Mouse (Mus musculus) MEL (cell line): Measurements from ENCODE around the gene Rab11fip4. TPM values are rescaled to one million over a fixed set of nuclear protein-coding genes. Genes with fewer than 3 reads are reported as not detected.

Experiments
- DNase-seq: peaks from one replicate; pipeline ENCODE4 v3.0.0; 2011; ENCODE audit warnings: low read depth, low spot score
- H3K27ac ChIP-seq: 2 replicates; pipeline ENCODE4 v1.5.1; 2012; ENCODE audit warnings: low read depth, mild to moderate bottlenecking, control low read depth, low read length, moderate library complexity; ENCODE audit not compliant: control insufficient read depth
- H3K27me3 ChIP-seq, 2 experiments: fragments of 150-350 bp in 1 of 2; sonication (generic) in 1 of 2; 2 replicates each; pipeline ENCODE4 v1.6.1; 2012; ENCODE audit warnings: low read length in 2 of 2, mild to moderate bottlenecking in 2 of 2, improper control_type of control experiment in 1 of 2, moderate library complexity in 1 of 2; ENCODE audit not compliant: insufficient read depth in 2 of 2, control insufficient read depth in 1 of 2
- H3K36me3 ChIP-seq, 2 experiments: 2 replicates each; pipeline ENCODE4 v1.6.1; 2012 to 2014; ENCODE audit warnings: low read length in 2 of 2, improper control_type of control experiment in 1 of 2, inconsistent platforms in 1 of 2, mild to moderate bottlenecking in 1 of 2; ENCODE audit not compliant: insufficient read depth in 2 of 2, control insufficient read depth in 1 of 2
- H3K4me1 ChIP-seq, 2 experiments: fragments of 150-350 bp in 1 of 2; sonication (generic) in 1 of 2; 2 replicates each; pipeline ENCODE4 v1.6.1; 2012; ENCODE audit warnings: low read length in 2 of 2, improper control_type of control experiment in 1 of 2, mild to moderate bottlenecking in 1 of 2; ENCODE audit not compliant: insufficient read depth in 2 of 2, control insufficient read depth in 1 of 2
- H3K4me3 ChIP-seq, 2 experiments: fragments of 150-350 bp in 1 of 2; sonication (generic) in 1 of 2; 2 replicates each; pipeline ENCODE4 v1.5.1; 2012; ENCODE audit warnings: low read depth in 2 of 2, low read length in 2 of 2, mild to moderate bottlenecking in 2 of 2, moderate library complexity in 2 of 2, control low read depth in 1 of 2, improper control_type of control experiment in 1 of 2; ENCODE audit not compliant: control insufficient read depth in 1 of 2, insufficient read depth in 1 of 2
- H3K79me2 ChIP-seq: 2 replicates; pipeline ENCODE4 v1.6.1; 2012; ENCODE audit warnings: mild to moderate bottlenecking, low read length, moderate library complexity; ENCODE audit not compliant: control insufficient read depth, poor library complexity, insufficient read depth
- H3K9ac ChIP-seq: 2 replicates; pipeline ENCODE4 v1.6.1; 2012; ENCODE audit warnings: low read depth, mild to moderate bottlenecking, control low read depth, low read length, moderate library complexity; ENCODE audit not compliant: control insufficient read depth, poor library complexity, severe bottlenecking
- H3K9me3 ChIP-seq: fragments of 150-350 bp; sonication (generic); replicated peaks from 2 replicates; pipeline ENCODE4 v1.6.1; 2012; ENCODE audit warnings: mild to moderate bottlenecking, low read length, improper control_type of control experiment, moderate library complexity; ENCODE audit not compliant: insufficient read depth
- BHLHE40 ChIP-seq: IDR thresholded peaks from 2 replicates; pipeline ENCODE4 v1.6.1; 2012; ENCODE audit warnings: low read depth, mild to moderate bottlenecking, inconsistent platforms, low read length, improper control_type of control experiment, borderline replicate concordance
- CHD1 ChIP-seq: IDR thresholded peaks from 2 replicates; pipeline ENCODE4 v1.6.1; 2012; ENCODE audit warnings: low read depth, mild to moderate bottlenecking, inconsistent platforms, low read length, improper control_type of control experiment
- CHD2 ChIP-seq: IDR thresholded peaks from 2 replicates; pipeline ENCODE4 v1.6.1; 2011; ENCODE audit warnings: low read length, improper control_type of control experiment
- CTCF ChIP-seq, 3 experiments: IDR thresholded peaks in 2 of 3; conservative IDR thresholded peaks in 1 of 3; 2 replicates each; pipeline ENCODE4 v1.5.1; 2011 to 2012; ENCODE audit warnings: low read length in 3 of 3, low read depth in 2 of 3, mild to moderate bottlenecking in 2 of 3, improper control_type of control experiment in 1 of 3, inconsistent platforms in 1 of 3, mixed read lengths in 1 of 3, moderate library complexity in 1 of 3; ENCODE audit not compliant: control insufficient read depth in 1 of 3, insufficient read depth in 1 of 3, poor library complexity in 1 of 3, severe bottlenecking in 1 of 3
- EP300 ChIP-seq, 2 experiments: IDR thresholded peaks; 2 replicates each; pipeline ENCODE4 v1.6.1; 2011; ENCODE audit warnings: improper control_type of control experiment in 2 of 2, low read length in 2 of 2, low read depth in 1 of 2, mild to moderate bottlenecking in 1 of 2
- GABPA ChIP-seq: IDR thresholded peaks from 2 replicates; pipeline ENCODE4 v1.6.1; 2012; ENCODE audit warnings: low read depth, mild to moderate bottlenecking, inconsistent platforms, low read length, improper control_type of control experiment, moderate library complexity
- GATA1 ChIP-seq: IDR thresholded peaks from 2 replicates; pipeline ENCODE4 v1.6.1; 2011; ENCODE audit warnings: low read depth, low read length, improper control_type of control experiment
- HCFC1 ChIP-seq: IDR thresholded peaks from 2 replicates; pipeline ENCODE4 v1.6.1; 2012; ENCODE audit warnings: low read depth, mild to moderate bottlenecking, inconsistent platforms, low read length, improper control_type of control experiment, moderate library complexity
- JUND ChIP-seq: IDR thresholded peaks from 2 replicates; pipeline ENCODE4 v1.6.1; 2011; ENCODE audit warnings: low read depth, mild to moderate bottlenecking, improper control_type of control experiment, low read length
- MAFK ChIP-seq: IDR thresholded peaks from 2 replicates; pipeline ENCODE4 v1.6.1; 2011; ENCODE audit warnings: low read depth, mild to moderate bottlenecking, low read length, improper control_type of control experiment, borderline replicate concordance
- MAX ChIP-seq: IDR thresholded peaks from 2 replicates; pipeline ENCODE4 v1.6.1; 2011; ENCODE audit warnings: low read length, improper control_type of control experiment
- MAZ ChIP-seq: IDR thresholded peaks from 2 replicates; pipeline ENCODE4 v1.6.1; 2012; ENCODE audit warnings: low read depth, mild to moderate bottlenecking, inconsistent platforms, low read length, improper control_type of control experiment
- MXI1 ChIP-seq: IDR thresholded peaks from 2 replicates; pipeline ENCODE4 v1.6.1; 2011; ENCODE audit warnings: mild to moderate bottlenecking, low read depth, low read length, improper control_type of control experiment
- MYB ChIP-seq: IDR thresholded peaks from 2 replicates; pipeline ENCODE4 v1.6.1; 2011; ENCODE audit warnings: mild to moderate bottlenecking, low read depth, low read length, improper control_type of control experiment
- MYC ChIP-seq: IDR thresholded peaks from 2 replicates; pipeline ENCODE4 v1.6.1; 2011; ENCODE audit warnings: low read depth, mild to moderate bottlenecking, low read length, improper control_type of control experiment, moderate library complexity
- NELFE ChIP-seq: IDR thresholded peaks from 2 replicates; pipeline ENCODE4 v1.6.1; 2011; ENCODE audit warnings: low read depth, low read length, improper control_type of control experiment
- POLR2A ChIP-seq, 2 experiments: IDR thresholded peaks; 2 replicates each; pipeline ENCODE4 v1.6.1; 2011 to 2012; ENCODE audit warnings: low read length in 2 of 2, mild to moderate bottlenecking in 2 of 2, control low read depth in 1 of 2, improper control_type of control experiment in 1 of 2, low read depth in 1 of 2, moderate library complexity in 1 of 2; ENCODE audit not compliant: control insufficient read depth in 1 of 2, insufficient read depth in 1 of 2, poor library complexity in 1 of 2
- POLR2AphosphoS2 ChIP-seq: IDR thresholded peaks from 2 replicates; pipeline ENCODE4 v1.6.1; 2011; ENCODE audit warnings: low read length, improper control_type of control experiment
- RCOR1 ChIP-seq: IDR thresholded peaks from 2 replicates; pipeline ENCODE4 v1.6.1; 2012; ENCODE audit warnings: low read depth, mild to moderate bottlenecking, inconsistent platforms, low read length, improper control_type of control experiment
- SMC3 ChIP-seq: IDR thresholded peaks from 2 replicates; pipeline ENCODE4 v1.6.1; 2011; ENCODE audit warnings: low read depth, low read length, improper control_type of control experiment
- TBP ChIP-seq: IDR thresholded peaks from 2 replicates; pipeline ENCODE4 v1.8.0; 2011; ENCODE audit warnings: low read depth, low read length, improper control_type of control experiment
- UBTF ChIP-seq: IDR thresholded peaks from 2 replicates; pipeline ENCODE4 v1.6.1; 2012; ENCODE audit warnings: low read depth, mild to moderate bottlenecking, inconsistent platforms, low read length, improper control_type of control experiment, moderate library complexity, borderline replicate concordance; ENCODE audit not compliant: insufficient read depth
- USF1 ChIP-seq: IDR thresholded peaks from 2 replicates; pipeline ENCODE4 v1.6.1; 2014; ENCODE audit warnings: low read depth, mild to moderate bottlenecking, inconsistent platforms, low read length, improper control_type of control experiment, moderate library complexity
- USF2 ChIP-seq, 2 experiments: IDR thresholded peaks; 2 replicates each; pipeline ENCODE4 v1.6.1; 2011 to 2012; ENCODE audit warnings: improper control_type of control experiment in 2 of 2, low read length in 2 of 2, borderline replicate concordance in 1 of 2, inconsistent platforms in 1 of 2, low read depth in 1 of 2, mild to moderate bottlenecking in 1 of 2; ENCODE audit not compliant: insufficient read depth in 1 of 2
- ZKSCAN1 ChIP-seq: IDR thresholded peaks from 2 replicates; pipeline ENCODE4 v1.6.1; 2012; ENCODE audit warnings: low read depth, mild to moderate bottlenecking, inconsistent platforms, low read length, improper control_type of control experiment, moderate library complexity
- polyA plus RNA-seq, 2 experiments: library from polyadenylated mRNA; stranded (reverse) in 1 of 2; unstranded in 1 of 2; fragments of >175 nt in 1 of 2; fragments of >200 nt in 1 of 2; gene quantifications; 2 replicates each; pipeline versions ENCODE4 v1.2.1 to v1.2.4; 2012; ENCODE audit warnings: low replicate concordance in 2 of 2, low read depth in 1 of 2; ENCODE audit not compliant: insufficient read length in 2 of 2, insufficient read depth in 1 of 2, missing spikeins in 1 of 2
- total RNA-seq: library from RNA; depleted of rRNA; stranded (reverse); fragments of 300-350 nt; gene quantifications from 2 replicates; pipeline ENCODE4 v1.2.3, GENCODE M21; 2012

Rab11fip4 gene
- total and polyA plus RNA-seq, 3 experiments, result under 0.01 to 0.03 TPM; not detected in 1

- Histone ChIP-seq H3K4me3 (no peak overlapping the region), H3K4me1 (no peaks in the 10 kb centered on the region), H3K27me3 (no peaks in the 10 kb centered on the region; a peak in 2 of 4 replicates)
These were observed 122.7 kb downstream of the Rab11fip4 start for GRCm38 (mm10) chr11:79713678-79714077.

GRCm38 (mm10) chr11:79714082-79714742 is 123.2 kb downstream of the Rab11fip4 start:
- H3K9ac ChIP-seq, result no peak overlapping the region
- TF ChIP-seq RCOR1 (no peak), NELFE (no peak), CHD2 (no peak), HCFC1 (no peak), POLR2AphosphoS2 (no peak), CTCF (IDR thresholded peaks at IDR 0.05 in 2 of 3, conservative IDR thresholded peaks at IDR 0.05 in 1 of 3; ENCODE audit: control insufficient read depth in 1 of 3, insufficient read depth in 1 of 3, low read depth in 2 of 3, low read length in 3 of 3, poor library complexity in 1 of 3, severe bottlenecking in 1 of 3) (no peak), MYB (no peak), USF2 (IDR thresholded peaks at IDR 0.05; ENCODE audit: borderline replicate concordance in 1 of 2, insufficient read depth in 1 of 2, low read depth in 1 of 2, low read length in 2 of 2) (no peak), MAX (no peak), POLR2A (IDR thresholded peaks at IDR 0.05; ENCODE audit: control insufficient read depth in 1 of 2, insufficient read depth in 1 of 2, low read depth in 1 of 2, low read length in 2 of 2, poor library complexity in 1 of 2) (no peak)
- no peak overlapping the region for H3K4me3 ChIP-seq
- no peaks in the 10 kb centered on the region for H3K79me2 ChIP-seq
- H3K27ac ChIP-seq, result no peak overlapping the region
- no peaks in the 10 kb centered on the region; a peak in 2 of 4 replicates for H3K27me3 ChIP-seq
- no peaks in the 10 kb centered on the region for H3K36me3 ChIP-seq
- no peaks in the 10 kb centered on the region for H3K9me3 ChIP-seq
- no peaks in the 10 kb centered on the region for H3K4me1 ChIP-seq
- no peak for DNase-seq

More at GRCm38 (mm10) chr11:79713678-79714077, 122.7 kb downstream of the Rab11fip4 start:
- H3K9me3 ChIP-seq, result no peaks in the 10 kb centered on the region
- H3K9ac ChIP-seq, result no peak overlapping the region
- no peak overlapping the region for H3K27ac ChIP-seq
- H3K36me3 ChIP-seq, result no peaks in the 10 kb centered on the region
- H3K79me2 ChIP-seq, result no peaks in the 10 kb centered on the region
- DNase-seq, result no peak
- no peak for TF ChIP-seq EP300 (IDR thresholded peaks at IDR 0.05; ENCODE audit: low read depth in 1 of 2, low read length in 2 of 2)

GRCm38 (mm10) chr11:79714743-79715110 is 123.7 kb downstream of the Rab11fip4 start:
- Histone ChIP-seq H3K36me3 (no peaks in the 10 kb centered on the region), H3K4me3 (no peak overlapping the region), H3K4me1 (no peaks in the 10 kb centered on the region), H3K79me2 (no peaks in the 10 kb centered on the region), H3K27ac (no peak overlapping the region), H3K27me3 (no peaks in the 10 kb centered on the region; a peak in 2 of 4 replicates), H3K9me3 (no peaks in the 10 kb centered on the region), H3K9ac (no peak overlapping the region)
- no peak for DNase-seq
- TF ChIP-seq CHD1, result no peak
- no peak for TF ChIP-seq MAZ
- TF ChIP-seq JUND, result no peak
- TF ChIP-seq GABPA, result no peak
- TF ChIP-seq UBTF, result no peak
- TF ChIP-seq GATA1, result no peak
- no peak for TF ChIP-seq TBP
- TF ChIP-seq MYC, result no peak
- TF ChIP-seq USF1, result no peak
- TF ChIP-seq RCOR1, result no peak
- no peak for TF ChIP-seq ZKSCAN1
- no peak for TF ChIP-seq SMC3
- TF ChIP-seq BHLHE40, result no peak
- no peak for TF ChIP-seq MAFK
- TF ChIP-seq HCFC1, result no peak
- TF ChIP-seq USF2 (IDR thresholded peaks at IDR 0.05; ENCODE audit: borderline replicate concordance in 1 of 2, insufficient read depth in 1 of 2, low read depth in 1 of 2, low read length in 2 of 2), result no peak
- no peak for TF ChIP-seq POLR2A (IDR thresholded peaks at IDR 0.05; ENCODE audit: control insufficient read depth in 1 of 2, insufficient read depth in 1 of 2, low read depth in 1 of 2, low read length in 2 of 2, poor library complexity in 1 of 2)
- TF ChIP-seq MXI1, result no peak
- no peak for TF ChIP-seq NELFE
